Mouse (Mus musculus) frontal cortex, adult (tissue): ENCODE measurements around the gene Dnmt3b.

Experiments used
- ATAC-seq: cut with Nextera tagmentation; 2 replicates; pipeline ENCODE4 v1.9.2; 2017; ENCODE audit warnings: mild to moderate bottlenecking, moderate library complexity, mixed read lengths; ENCODE audit not compliant: low TSS enrichment

Dnmt3b gene

GRCm38 (mm10) chr2:153649298-153650013, at the start of gene Dnmt3b:
Gene Dnmt3b, plus strand, starts transcription at chr2:153649450.
- ATAC-seq: peak; percentile 92

GRCm38 (mm10) chr2:153600021-153600666, 49.1 kb upstream of the Dnmt3b start:
- peak; percentile 81 for ATAC-seq

- ATAC-seq: no peak
These were observed 48.3 kb upstream of the Dnmt3b start for GRCm38 (mm10) chr2:153600667-153601648.

DNA sequence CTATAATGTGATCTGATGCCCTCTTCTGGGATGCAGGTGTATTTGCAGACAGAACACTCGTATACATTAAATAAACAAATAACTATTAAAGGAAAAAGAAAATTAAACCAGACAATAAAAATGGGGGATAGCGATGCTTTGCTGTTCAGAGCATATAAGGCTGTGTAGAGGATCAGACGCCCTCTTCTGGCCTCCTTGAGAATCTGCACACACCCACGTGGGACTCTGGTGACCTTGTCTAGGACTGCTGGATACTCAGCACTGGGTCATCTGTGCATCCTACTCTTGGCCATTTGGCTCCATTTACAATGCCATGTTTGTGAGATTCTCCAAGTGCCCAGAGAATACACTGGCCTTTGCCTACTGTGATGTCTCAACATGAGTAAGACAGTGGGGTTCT, 45.5 kb upstream of the Dnmt3b start:
- no peak for ATAC-seq

DNA sequence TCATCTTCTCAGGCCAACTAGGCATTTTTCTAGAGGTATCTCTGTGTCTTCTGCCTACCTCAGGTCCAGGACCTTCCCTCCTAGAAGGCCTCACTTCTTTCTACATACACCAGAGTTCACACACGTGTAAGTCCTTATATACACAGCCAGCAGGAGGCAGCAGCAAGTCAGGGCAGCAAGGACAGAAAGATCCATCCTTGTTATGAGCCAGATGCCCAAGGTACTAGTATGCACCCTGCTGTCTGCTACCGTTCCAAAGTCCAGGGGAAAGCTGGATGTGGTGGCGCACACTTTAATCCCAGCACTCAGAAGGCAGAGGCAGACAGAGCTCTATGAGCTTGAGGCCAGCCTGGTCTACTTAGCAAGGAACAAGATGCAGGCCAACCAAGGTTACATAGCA, 42.8 kb upstream of the Dnmt3b start:
- no peak for ATAC-seq

DNA sequence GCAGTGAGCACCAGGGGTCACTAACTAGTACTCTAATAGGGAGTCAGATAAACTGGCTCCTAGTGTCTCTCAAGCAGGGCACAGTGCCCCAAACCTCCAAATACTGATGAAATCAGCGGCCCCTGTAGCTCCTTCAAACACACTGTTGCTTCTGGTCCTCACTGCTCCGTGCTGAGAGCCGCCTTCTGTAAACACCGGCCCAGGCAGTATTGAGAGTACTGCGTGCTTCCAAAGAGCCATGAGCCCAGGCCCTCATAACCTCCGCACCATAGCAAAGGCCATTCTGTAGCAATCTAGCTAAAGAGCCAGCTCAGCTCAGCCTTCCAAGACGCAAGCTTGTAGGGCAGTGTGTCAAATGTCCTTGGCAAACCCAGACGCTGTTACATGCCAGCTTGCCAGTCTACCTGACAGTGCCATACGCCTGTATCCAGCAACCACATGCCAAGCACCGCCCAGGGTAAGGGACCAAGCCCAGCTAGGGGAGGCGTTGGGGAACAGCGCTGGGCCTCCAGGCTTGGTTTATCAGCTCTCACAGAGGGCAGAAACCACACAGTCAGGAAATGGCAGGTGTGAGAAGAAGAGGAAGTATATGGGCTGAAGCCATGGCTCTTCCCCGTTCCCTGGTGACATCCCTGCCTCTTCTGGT, 41.3 kb upstream of the Dnmt3b start:
- ATAC-seq: no peak

GRCm38 (mm10) chr2:153609058-153609457, 40.2 kb upstream of the Dnmt3b start:
- no peak for ATAC-seq

GRCm38 (mm10) chr2:153609548-153609947, 39.7 kb upstream of the Dnmt3b start:
- ATAC-seq: peak; percentile 69

DNA sequence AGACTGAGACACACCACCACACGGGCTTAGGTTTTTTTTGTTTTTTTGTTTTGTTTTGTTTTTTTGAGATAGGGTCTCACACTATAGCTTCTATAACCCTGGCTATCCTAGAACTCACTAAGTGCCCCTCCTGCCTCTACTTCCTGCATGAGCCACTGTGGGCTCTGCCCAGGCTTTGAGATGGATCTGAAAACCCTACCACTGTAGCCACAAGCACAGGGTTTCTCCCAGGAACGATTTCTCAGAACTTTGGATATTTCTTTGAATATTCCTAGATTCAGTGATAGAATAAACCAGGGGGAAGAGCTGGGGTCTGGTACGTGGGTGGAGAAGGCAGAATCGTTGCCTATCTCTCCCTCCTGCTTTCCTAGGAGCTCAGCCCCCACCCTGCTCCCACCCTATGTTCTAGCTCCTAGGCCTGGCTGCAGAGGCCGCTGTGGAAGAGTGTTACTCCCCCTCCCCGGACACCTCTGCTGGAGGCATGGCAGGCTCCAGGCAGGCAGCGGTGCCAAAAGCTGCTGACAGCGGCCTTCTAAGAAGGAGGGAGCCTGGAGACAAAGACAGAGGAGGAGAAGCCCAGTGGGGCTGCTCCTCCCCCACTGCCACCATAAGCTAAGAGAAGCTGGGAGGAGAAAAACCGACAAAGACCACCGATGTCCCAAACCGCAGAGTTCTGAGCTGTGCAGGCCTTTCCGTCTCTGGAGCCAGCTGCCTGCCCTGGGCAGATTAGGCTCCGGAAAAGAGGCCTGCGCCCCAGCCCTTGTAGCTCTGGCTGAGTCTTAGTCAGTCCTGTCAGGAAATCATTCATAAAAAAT, 38.6 kb upstream of the Dnmt3b start:
- peak; percentile 75 for ATAC-seq

DNA sequence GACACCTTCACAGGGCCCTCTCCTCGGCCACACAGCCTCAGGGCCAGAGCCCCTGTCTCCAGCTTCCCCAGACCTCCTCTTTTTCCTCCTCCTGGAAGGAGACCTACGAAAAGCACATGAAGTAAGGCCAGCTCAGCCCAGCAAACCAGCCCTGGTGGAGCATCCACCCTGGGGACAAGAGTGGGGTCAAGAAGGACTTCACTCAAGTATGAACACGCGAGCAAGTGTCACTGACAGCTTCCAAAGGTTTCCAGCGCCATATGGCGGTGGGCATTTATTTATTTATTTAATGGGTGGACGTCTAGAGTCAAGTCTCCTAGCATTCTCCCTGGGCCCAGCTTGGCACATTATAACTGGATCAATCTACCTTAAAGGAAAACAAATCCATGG, 38.0 kb upstream of the Dnmt3b start:
- no peak for ATAC-seq

- no peak for ATAC-seq
These were observed 37.5 kb upstream of the Dnmt3b start for GRCm38 (mm10) chr2:153611743-153612142.

- no peak for ATAC-seq
These were observed 36.5 kb upstream of the Dnmt3b start for GRCm38 (mm10) chr2:153612594-153613281.

- ATAC-seq: no peak
These were observed 32.4 kb upstream of the Dnmt3b start for GRCm38 (mm10) chr2:153616893-153617292.

GRCm38 (mm10) chr2:153618439-153618838, 30.8 kb upstream of the Dnmt3b start:
- no peak for ATAC-seq

DNA sequence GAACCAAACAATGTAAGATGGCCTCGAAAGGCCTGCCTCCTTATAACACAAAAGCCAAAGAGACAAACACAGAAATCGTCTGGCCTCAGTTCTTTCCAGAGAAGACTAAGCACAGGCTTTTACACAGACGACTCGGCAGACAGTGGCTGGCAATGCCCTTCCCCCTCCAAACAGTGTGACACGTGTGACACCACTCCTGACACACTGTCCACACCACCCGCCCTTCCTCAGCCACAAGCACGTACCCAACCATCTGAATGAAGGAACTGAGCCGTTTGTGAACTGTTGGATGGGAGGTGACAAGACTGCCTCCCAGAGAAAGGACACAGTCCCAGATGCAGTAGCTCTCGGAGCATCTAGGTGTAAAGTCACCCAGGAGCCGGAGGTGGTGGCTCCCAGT, 30.4 kb upstream of the Dnmt3b start:
- ATAC-seq: no peak

DNA sequence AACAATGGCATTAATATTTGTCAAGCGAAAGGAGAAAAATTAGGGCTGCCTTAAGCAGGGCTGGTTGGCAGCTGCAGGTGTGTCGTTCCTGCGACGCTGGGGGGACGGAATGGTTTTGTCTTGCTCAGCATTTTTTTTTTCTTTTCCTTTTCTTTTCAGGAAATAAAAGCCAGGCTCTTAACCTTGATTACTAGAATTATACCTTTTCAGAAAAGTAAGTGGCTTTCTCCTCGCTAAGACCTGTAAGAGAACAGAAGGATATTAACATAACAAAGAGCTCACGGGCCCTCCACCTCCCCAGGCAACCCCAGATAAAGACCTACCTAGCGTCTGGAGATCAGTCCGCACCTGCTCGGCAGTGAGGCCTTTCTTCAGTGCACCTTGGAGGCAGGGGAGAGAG, 26.8 kb upstream of the Dnmt3b start:
- ATAC-seq: no peak

DNA sequence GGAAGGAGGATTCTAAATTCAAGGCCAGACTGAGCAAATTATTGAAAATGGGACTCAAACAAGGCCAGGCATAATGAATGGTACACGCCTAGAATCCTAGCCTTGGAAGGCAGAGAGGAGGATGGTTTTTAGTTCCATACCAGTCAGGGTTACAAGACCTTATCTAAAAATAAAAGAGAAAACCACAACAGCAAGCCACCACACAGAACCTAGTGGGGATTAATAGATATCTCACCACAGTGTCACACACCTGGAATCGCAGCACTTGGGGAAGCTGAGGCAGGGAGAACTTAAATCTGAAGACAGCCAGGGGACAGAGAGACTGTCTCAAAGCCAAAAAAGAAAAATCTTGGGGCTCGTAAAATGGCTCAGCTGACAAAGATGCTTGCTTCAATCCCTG, 18.3 kb upstream of the Dnmt3b start:
- ATAC-seq: no peak

- peak; percentile 98 for ATAC-seq
These were observed 17.0 kb upstream of the Dnmt3b start, which contains the start of gene Commd7 for GRCm38 (mm10) chr2:153631976-153632870. Gene Commd7, minus strand, starts transcription at chr2:153632781.

DNA sequence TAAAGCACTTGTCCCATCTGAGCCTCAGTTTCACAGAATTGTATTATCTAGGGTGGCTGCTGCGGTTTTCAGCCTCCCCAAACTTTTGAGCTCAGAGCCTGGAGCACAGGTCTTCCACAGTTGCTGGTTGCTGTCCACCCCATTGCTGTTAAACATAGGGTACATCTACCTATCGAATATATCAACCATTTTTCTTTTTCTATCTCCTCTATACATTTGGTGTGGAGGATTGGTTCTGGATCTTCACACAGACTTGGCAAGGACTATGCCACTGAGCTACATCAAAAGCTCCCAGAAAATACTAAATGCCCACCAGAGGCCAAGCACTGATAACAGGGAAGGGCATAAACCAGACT, 16.4 kb upstream of the Dnmt3b start:
- ATAC-seq: no peak
